Mouse (Mus musculus): ENCODE measurements around the gene Irf4.

Irf4 gene

GRCm38 (mm10) chr13:30749021-30749556 is at the start of gene Irf4:
Gene Irf4, plus strand, starts transcription at chr13:30749226.
- DNase-seq (ENCODE audit: low read depth, low spot score), result no peak

- no peak for DNase-seq (ENCODE audit: low read depth, low spot score)
Observed at GRCm38 (mm10) chr13:30702695-30703094, 46.3 kb upstream of the Irf4 start.

- DNase-seq (ENCODE audit: low read depth, low spot score), result no peak
Observed at GRCm38 (mm10) chr13:30704246-30705095, 44.6 kb upstream of the Irf4 start.

GRCm38 (mm10) chr13:30711066-30711465 is 38.0 kb upstream of the Irf4 start:
- DNase-seq (ENCODE audit: low read depth, low spot score), result no peak

GRCm38 (mm10) chr13:30711711-30712110 is 37.3 kb upstream of the Irf4 start:
- DNase-seq (ENCODE audit: low read depth, low spot score), result no peak

GRCm38 (mm10) chr13:30712280-30712679 is 36.7 kb upstream of the Irf4 start:
- DNase-seq (ENCODE audit: low read depth, low spot score), result no peak

- DNase-seq (ENCODE audit: low read depth, low spot score), result no peak
Observed at GRCm38 (mm10) chr13:30713621-30714020, 35.4 kb upstream of the Irf4 start.

GRCm38 (mm10) chr13:30714552-30714951 is 34.5 kb upstream of the Irf4 start:
- DNase-seq (ENCODE audit: low read depth, low spot score), result no peak

GRCm38 (mm10) chr13:30715060-30715459 is 34.0 kb upstream of the Irf4 start:
- DNase-seq (ENCODE audit: low read depth, low spot score), result no peak

GRCm38 (mm10) chr13:30715573-30715972 is 33.5 kb upstream of the Irf4 start:
- DNase-seq (ENCODE audit: low read depth, low spot score), result no peak

- DNase-seq (ENCODE audit: low read depth, low spot score), result no peak
Observed at GRCm38 (mm10) chr13:30716611-30717010, 32.4 kb upstream of the Irf4 start.

GRCm38 (mm10) chr13:30722601-30723000 is 26.4 kb upstream of the Irf4 start:
- DNase-seq (ENCODE audit: low read depth, low spot score), result no peak

- DNase-seq (ENCODE audit: low read depth, low spot score), result no peak
Observed at GRCm38 (mm10) chr13:30723258-30723657, 25.8 kb upstream of the Irf4 start.

GRCm38 (mm10) chr13:30723858-30724257 is 25.2 kb upstream of the Irf4 start:
- no peak for DNase-seq (ENCODE audit: low read depth, low spot score)

- no peak for DNase-seq (ENCODE audit: low read depth, low spot score)
Observed at GRCm38 (mm10) chr13:30724691-30725271, 24.2 kb upstream of the Irf4 start.

- DNase-seq (ENCODE audit: low read depth, low spot score), result no peak
Observed at GRCm38 (mm10) chr13:30726879-30727278, 22.1 kb upstream of the Irf4 start.

- DNase-seq (ENCODE audit: low read depth, low spot score), result no peak
Observed at GRCm38 (mm10) chr13:30728155-30728554, 20.9 kb upstream of the Irf4 start.

- no peak for DNase-seq (ENCODE audit: low read depth, low spot score)
Observed at GRCm38 (mm10) chr13:30729245-30729644, 19.8 kb upstream of the Irf4 start.

GRCm38 (mm10) chr13:30730104-30730793 is 18.8 kb upstream of the Irf4 start:
- no peak for DNase-seq (ENCODE audit: low read depth, low spot score)

- DNase-seq (ENCODE audit: low read depth, low spot score), result no peak
Observed at GRCm38 (mm10) chr13:30732709-30733445, 16.1 kb upstream of the Irf4 start.

- no peak for DNase-seq (ENCODE audit: low read depth, low spot score)
Observed at GRCm38 (mm10) chr13:30736721-30737120, 12.3 kb upstream of the Irf4 start.

- no peak for DNase-seq (ENCODE audit: low read depth, low spot score)
Observed at GRCm38 (mm10) chr13:30737257-30737656, 11.8 kb upstream of the Irf4 start.

All from telencephalon, adult 2 months (tissue).